Mouse (Mus musculus) heart, adult 2 months (tissue): ENCODE measurements around the gene Cdkn2b. TPM values are rescaled to one million over a fixed set of nuclear protein-coding genes. Genes with fewer than 3 reads are reported as not detected.

ENCODE experiments used
- DNase-seq, 2 experiments: peaks; one replicate each; pipeline ENCODE4 v3.0.0; 2021
- H3K27ac ChIP-seq: fragments of 200-600 bp; 2 replicates; pipeline ENCODE4 v1.8.1; 2022
- H3K27me3 ChIP-seq: fragments of 200-500 bp; 2 replicates; pipeline ENCODE4 v1.6.1; 2012; ENCODE audit warnings: mild to moderate bottlenecking, low read length, inconsistent platforms, mixed read lengths; ENCODE audit not compliant: control insufficient read depth, insufficient read depth
- H3K36me3 ChIP-seq: fragments of 200-500 bp; 2 replicates; pipeline ENCODE4 v1.6.1; 2012; ENCODE audit warnings: low read length, inconsistent platforms; ENCODE audit not compliant: control insufficient read depth, insufficient read depth
- H3K4me1 ChIP-seq: fragments of 200-500 bp; 2 replicates; pipeline ENCODE4 v1.6.1; 2011; ENCODE audit warnings: low read length; ENCODE audit not compliant: control insufficient read depth, insufficient read depth
- H3K4me3 ChIP-seq: fragments of 200-600 bp; 2 replicates; pipeline ENCODE4 v1.8.1; 2022
- H3K79me2 ChIP-seq: fragments of 200-500 bp; replicated peaks from 2 replicates; pipeline ENCODE4 v1.6.1; 2012; ENCODE audit warnings: mild to moderate bottlenecking, inconsistent platforms, low read length, moderate library complexity, mixed read lengths; ENCODE audit not compliant: control insufficient read depth, insufficient read depth
- H3K9ac ChIP-seq: fragments of 200-500 bp; 2 replicates; pipeline ENCODE4 v1.6.1; 2012; ENCODE audit warnings: low read depth, mild to moderate bottlenecking, control low read depth, inconsistent platforms, low read length, mixed read lengths
- CTCF ChIP-seq: fragments of 200-600 bp; IDR thresholded peaks from 2 replicates; pipeline ENCODE4 v1.8.1; 2022; ENCODE audit warnings: antibody characterized with exemption, mild to moderate bottlenecking, moderate library complexity
- EP300 ChIP-seq: fragments of 200-500 bp; IDR thresholded peaks from 2 replicates; pipeline ENCODE4 v1.6.1; 2011; ENCODE audit warnings: low read depth, low read length, control low read depth; ENCODE audit not compliant: insufficient read depth
- POLR2A ChIP-seq: fragments of 200-500 bp; IDR thresholded peaks from 2 replicates; pipeline ENCODE4 v1.6.1; 2011; ENCODE audit warnings: mild to moderate bottlenecking, low read depth, low read length, control low read depth; ENCODE audit not compliant: insufficient read depth
- WGBS: fragments of 180-500 bp; shearing (Covaris S2); methylation state at CpG from one replicate; pipeline ENCODE4 v1.1.7; 2018; 5-methylcytosine and 5-hydroxymethylcytosine counted together
- intact Hi-C: fragments of 180-260 bp; cut with DNase I; formaldehyde crosslinking; loops from one replicate; pipeline ENCODE4 v1.15.1; 2025
- polyA plus RNA-seq: library from polyadenylated mRNA; depleted of rRNA; stranded (reverse); fragments of >200 nt; gene quantifications from 2 replicates; pipeline ENCODE4 v1.2.3, GENCODE M21; 2012
- total RNA-seq, 2 experiments: library from RNA; stranded (reverse); gene quantifications; 2 replicates each; pipeline ENCODE4 v1.2.3; 2021

Cdkn2b gene
- total and polyA plus RNA-seq, 3 experiments, result 0.39 to 0.94 (median 0.59) TPM

- H3K9ac ChIP-seq, result no peak overlapping the region
- H3K36me3 ChIP-seq, result no peaks in the 10 kb centered on the region
- DNase-seq, result no peak
- H3K27me3 ChIP-seq, result peaks cover 7% of the 10 kb centered on the region
- no peak for TF ChIP-seq EP300
- TF ChIP-seq POLR2A, result no peak
- no peaks in the 10 kb centered on the region for H3K4me1 ChIP-seq
- 36% methylated on average over 25 of the region's 25 CpGs for WGBS
- H3K79me2 ChIP-seq, result no peaks in the 10 kb centered on the region
- H3K27ac ChIP-seq, result no peak overlapping the region
- intact Hi-C loops, result no loop called here
- H3K4me3 ChIP-seq, result no peak overlapping the region
These were observed 4.0 kb downstream of the Cdkn2b start for GRCm38 (mm10) chr4:89306798-89307365.

GRCm38 (mm10) chr4:89305691-89306090 lies 5.1 kb downstream of the Cdkn2b start:
- no peak for DNase-seq
- WGBS, result 41% methylated on average over 3 of the region's 3 CpGs
- H3K4me1 ChIP-seq, result no peaks in the 10 kb centered on the region
- no peak overlapping the region for H3K27ac ChIP-seq
- H3K27me3 ChIP-seq, result peaks cover 9% of the 10 kb centered on the region
- H3K36me3 ChIP-seq, result no peaks in the 10 kb centered on the region
- H3K4me3 ChIP-seq, result no peak overlapping the region
- H3K79me2 ChIP-seq, result no peaks in the 10 kb centered on the region
- intact Hi-C loops, result no loop called here
- H3K9ac ChIP-seq, result no peak overlapping the region
- TF ChIP-seq CTCF (no peak), POLR2A (no peak), EP300 (no peak)

- Histone ChIP-seq H3K27ac (no peak overlapping the region), H3K79me2 (no peaks in the 10 kb centered on the region), H3K4me1 (no peaks in the 10 kb centered on the region), H3K9ac (no peak overlapping the region), H3K4me3 (no peak overlapping the region), H3K27me3 (peaks cover 7% of the 10 kb centered on the region), H3K36me3 (no peaks in the 10 kb centered on the region)
- intact Hi-C loops, result no loop called here
- no peak for TF ChIP-seq POLR2A
- 16% methylated on average over 14 of the region's 14 CpGs for WGBS
- no peak for DNase-seq
These were observed 7.4 kb downstream of the Cdkn2b start for GRCm38 (mm10) chr4:89303281-89303995.

- H3K27me3 ChIP-seq, result peaks cover 5% of the 10 kb centered on the region; the same call in 1 of the 2 replicates
- DNase-seq, result no peak
- H3K9ac ChIP-seq, result no peak overlapping the region
- H3K79me2 ChIP-seq, result no peaks in the 10 kb centered on the region
- no peaks in the 10 kb centered on the region for H3K4me1 ChIP-seq
- intact Hi-C loops, result no loop called here
- no peaks in the 10 kb centered on the region for H3K36me3 ChIP-seq
- H3K4me3 ChIP-seq, result no peak overlapping the region
- TF ChIP-seq POLR2A, result no peak
- TF ChIP-seq EP300, result no peak
- TF ChIP-seq CTCF, result no peak
- WGBS, result 74% methylated on average over 1 of the region's 1 CpGs
- no peak overlapping the region for H3K27ac ChIP-seq
These were observed 8.7 kb downstream of the Cdkn2b start for GRCm38 (mm10) chr4:89302129-89302528.

- no peak for DNase-seq
- Histone ChIP-seq H3K79me2 (no peaks in the 10 kb centered on the region), H3K4me1 (peaks cover 1% of the 10 kb centered on the region; the same call in 1 of the 2 replicates), H3K4me3 (no peak overlapping the region), H3K27ac (no peak overlapping the region), H3K27me3 (0 out of 2 replicates have a peak, but pooled peaks cover 3% of the 10 kb centered on the region), H3K36me3 (no peaks in the 10 kb centered on the region), H3K9ac (no peak overlapping the region)
- TF ChIP-seq POLR2A (no peak), EP300 (no peak), CTCF (no peak)
- intact Hi-C loops, result no loop called here
- 46% methylated on average over 2 of the region's 2 CpGs for WGBS
These were observed 11.1 kb downstream of the Cdkn2b start for GRCm38 (mm10) chr4:89299721-89300120.

- no peak for TF ChIP-seq CTCF
- TF ChIP-seq POLR2A, result no peak
- TF ChIP-seq EP300, result no peak
- Histone ChIP-seq H3K27ac (no peak overlapping the region), H3K4me1 (peaks cover 1% of the 10 kb centered on the region; the same call in 1 of the 2 replicates), H3K4me3 (peak overlapping the region; percentile 90), H3K27me3 (peaks cover 1% of the 10 kb centered on the region; the same call in 1 of the 2 replicates), H3K79me2 (no peaks in the 10 kb centered on the region), H3K36me3 (no peaks in the 10 kb centered on the region), H3K9ac (peak overlapping the region; percentile 58)
- 17% methylated on average over 31 of the region's 31 CpGs for WGBS
- no peak for DNase-seq
- intact Hi-C loops, result no loop called here
These were observed 15.2 kb downstream of the Cdkn2b start for GRCm38 (mm10) chr4:89295441-89296220.
